Mouse (Mus musculus) cerebellum, adult 2 months (tissue): Measurements from ENCODE around the gene Armh3.

ENCODE experiments used
- CTCF ChIP-seq: fragments of 200-500 bp; IDR thresholded peaks from 2 replicates; pipeline ENCODE4 v1.5.1; 2011; ENCODE audit warnings: low read depth, mild to moderate bottlenecking, control low read depth, low read length, moderate library complexity, borderline replicate concordance; ENCODE audit not compliant: insufficient read depth
- POLR2A ChIP-seq: fragments of 200-500 bp; IDR thresholded peaks from 2 replicates; pipeline ENCODE4 v1.6.1; 2011; ENCODE audit warnings: low read length, control low read depth, borderline replicate concordance; ENCODE audit not compliant: insufficient read depth

- no peak for TF ChIP-seq CTCF
- TF ChIP-seq POLR2A = no peak
These were observed 49.1 kb downstream of the Armh3 start for GRCm38 (mm10) chr19:45949236-45949635.
